ENCODE assay signal across 31 mouse cellular contexts in the genomic region with DNA sequence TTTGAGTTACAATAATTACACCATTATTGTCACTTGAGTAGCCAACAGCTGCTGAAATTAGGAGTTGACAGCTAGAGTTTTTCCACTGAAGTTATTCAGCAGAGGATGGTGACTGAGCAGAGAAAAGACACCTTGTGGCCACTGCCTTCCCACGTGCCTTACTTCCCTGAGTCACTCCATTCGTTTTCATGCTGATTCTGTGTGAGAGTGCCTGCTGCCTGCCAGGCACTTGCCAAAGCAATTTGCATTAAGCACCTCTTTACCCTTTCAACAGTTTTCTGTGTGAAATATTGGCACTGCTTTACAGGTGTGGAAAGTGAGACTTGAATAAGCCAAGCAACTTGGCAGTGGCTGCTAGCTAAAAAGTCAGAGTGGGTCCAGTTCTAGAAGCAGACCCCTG. TPM values are rescaled to one million over a fixed set of nuclear protein-coding genes. Genes with fewer than 3 reads are reported as not detected.
DNase-seq lines count a peak whose midpoint lies in the region; ATAC-seq and TF ChIP-seq lines count a peak whose summit lies in the region.
"Had no signal": no experiment of that assay in that cellular context is flagged by ENCODE, and none has a peak within 500 bp of the region (broad histone marks: within the 10 kb centered on the region; RNA-seq: fewer than 3 reads in every experiment).

No protein-coding gene starts in this region.

- no peak for TF ChIP-seq CTCF in lung, postnatal 0 days (IDR thresholded peaks at IDR 0.05)

- no peaks in the 10 kb centered on the region for H3K9me3 ChIP-seq in lung, postnatal 0 days (ENCODE audit: low read length)
- H3K9me3 ChIP-seq: embryonic facial prominence, embryonic 12.5 days; embryonic facial prominence, embryonic 15.5 days; forebrain, embryonic 15.5 days; heart, embryonic 10.5 days; heart, embryonic 13.5 days had no signal

- no peak overlapping the region for H3K4me2 ChIP-seq in lung, postnatal 0 days (replicated peaks; ENCODE audit: low read depth, low read length)
- H3K4me2 ChIP-seq: embryonic facial prominence, embryonic 12.5 days; embryonic facial prominence, embryonic 15.5 days; forebrain, embryonic 15.5 days; heart, embryonic 13.5 days; hindbrain, embryonic 14.5 days had no signal

- 47% methylated on average over 2 of the region's 2 CpGs for WGBS in lung, postnatal 0 days

- no peak overlapping the region for H3K4me3 ChIP-seq in lung, postnatal 0 days (ENCODE audit: low read depth, low read length)
- H3K4me3 ChIP-seq: embryonic facial prominence, embryonic 12.5 days; embryonic facial prominence, embryonic 15.5 days; forebrain, embryonic 15.5 days; heart, adult 2 months; heart, embryonic 10.5 days; heart, embryonic 13.5 days had no signal

- H3K9ac ChIP-seq in lung, postnatal 0 days (replicated peaks; ENCODE audit: low read depth), result no peak overlapping the region
- H3K9ac ChIP-seq: embryonic facial prominence, embryonic 12.5 days; embryonic facial prominence, embryonic 15.5 days; forebrain, embryonic 15.5 days; heart, embryonic 13.5 days; hindbrain, embryonic 14.5 days had no signal

- peak; percentile 26 to 38 for DNase-seq in lung, adult 18-20 months
- no peak for DNase-seq in lung, postnatal 14 days
- DNase-seq in lung, postnatal 0 days (ENCODE audit: low spot score), result peak; percentile 61
- peak; percentile 66 for DNase-seq in lung, postnatal 36 days
- no peak for DNase-seq in adrenal gland, postnatal 14 days
- no peak for DNase-seq in adrenal gland, adult 8-10 months
- DNase-seq: adrenal gland, adult 2 months; adrenal gland, postnatal 36 days; cerebellum, adult 11 months; cerebellum, adult 2 months; cerebellum, adult 9-11 months; cerebellum, postnatal 25 days; gastrocnemius, postnatal 25 days; heart, adult 2 months; heart, postnatal 14 days; heart, postnatal 4 days had no signal

- no peaks in the 10 kb centered on the region for H3K4me1 ChIP-seq in lung, postnatal 0 days (ENCODE audit: insufficient read depth, low read depth, low read length)
- H3K4me1 ChIP-seq: embryonic facial prominence, embryonic 12.5 days; embryonic facial prominence, embryonic 15.5 days; forebrain, embryonic 15.5 days; heart, embryonic 10.5 days; heart, embryonic 13.5 days had no signal

- ATAC-seq in lung, postnatal 0 days, result peak; percentile 79
- ATAC-seq: CD4-positive, CD25-positive, alpha-beta regulatory T cell, adult 4 months; forebrain, embryonic 15.5 days; hindbrain, postnatal 0 days; inflammation-experienced regulatory T-cells, adult 6 months had no signal

- H3K27me3 ChIP-seq in lung, postnatal 0 days (replicated peaks; ENCODE audit: insufficient read depth, low read length), result no peaks in the 10 kb centered on the region
- H3K27me3 ChIP-seq: embryonic facial prominence, embryonic 12.5 days; embryonic facial prominence, embryonic 15.5 days; forebrain, embryonic 15.5 days; heart, embryonic 13.5 days had no signal

- H3K27ac ChIP-seq in lung, postnatal 0 days (ENCODE audit: low read length), result no peak overlapping the region
- H3K27ac ChIP-seq: embryonic facial prominence, embryonic 12.5 days; embryonic facial prominence, embryonic 15.5 days; forebrain, embryonic 15.5 days; heart, adult 2 months; heart, embryonic 10.5 days; heart, embryonic 13.5 days; hindbrain, embryonic 14.5 days; hindbrain, postnatal 0 days had no signal

- 0 out of 2 replicates have a peak, but pooled peaks cover 6% of the 10 kb centered on the region for H3K36me3 ChIP-seq in lung, postnatal 0 days (ENCODE audit: insufficient read depth, low read length)

- no peak for TF ChIP-seq EP300 in lung, postnatal 0 days (IDR thresholded peaks at IDR 0.05)

RNA-seq across cellular contexts. Expression of gene Gpr83, which starts 32.1 kb away (rescaled TPM):
- 0.05 TPM in 1 of 2 replicates, not detected in the other for polyA plus RNA-seq in lung, postnatal 0 days (2015; fragmentation: Nextera tagmentation; extraction: Ambion mirVana)
- total RNA-seq in adrenal gland, postnatal 14 days (2021), result 0.23 TPM in 1 of 2 replicates, not detected in the other
- total RNA-seq in adrenal gland, adult 8-10 months (2022), result under 1 TPM in 1 of 4 experiments, not detected in 3; 0.13 TPM
- total RNA-seq: adrenal gland, adult 2 months; adrenal gland, postnatal 36 days; common myeloid progenitor, adult 5-6 weeks; gastrocnemius, adult 8-10 months; gastrocnemius, postnatal 25 days; heart, adult 2 months; heart, postnatal 4 days had no signal
- polyA plus RNA-seq: C2C12; gonadal fat pad, adult 2 months; heart, embryonic 10.5 days had no signal

RNA-seq across cellular contexts. Expression of gene Ankrd49, which starts 43.2 kb away (rescaled TPM):
- polyA plus RNA-seq in lung, postnatal 0 days (2015; fragmentation: Nextera tagmentation; extraction: Ambion mirVana), result 19.7 and 21.4 TPM in 2 replicates
- total RNA-seq in adrenal gland, postnatal 14 days (2021), result 14.3 and 18.1 TPM in 2 replicates
- 10 to 100 TPM; 10.6 to 15.6 (median 14.3) TPM for total RNA-seq in adrenal gland, adult 8-10 months (2022)

RNA-seq across cellular contexts. Expression of gene Mre11a, which starts 43.4 kb away (rescaled TPM):
- polyA plus RNA-seq in lung, postnatal 0 days (2015; fragmentation: Nextera tagmentation; extraction: Ambion mirVana), result 4.7 and 8.1 TPM in 2 replicates
- 16.6 and 18.7 TPM in 2 replicates for total RNA-seq in adrenal gland, postnatal 14 days (2021)
- 10 to 100 TPM; 18.8 to 26.9 (median 23.2) TPM for total RNA-seq in adrenal gland, adult 8-10 months (2022)

RNA-seq across cellular contexts. Expression of gene 1700012B09Rik, which starts 57.0 kb away (rescaled TPM):
- 11.9 and 12.5 TPM in 2 replicates for polyA plus RNA-seq in lung, postnatal 0 days (2015; fragmentation: Nextera tagmentation; extraction: Ambion mirVana)
- total RNA-seq in adrenal gland, postnatal 14 days (2021), result not detected in 2 replicates
- not detected for total RNA-seq in adrenal gland, adult 8-10 months (2022)
- total RNA-seq: adrenal gland, adult 2 months; adrenal gland, postnatal 36 days; gastrocnemius, adult 8-10 months; gastrocnemius, postnatal 25 days; heart, adult 2 months; heart, postnatal 14 days; heart, postnatal 4 days; MEL had no signal
- polyA plus RNA-seq: adrenal gland, adult 2 months; CD4-positive, CD25-positive, alpha-beta regulatory T cell, adult 4 months; forebrain, embryonic 11.5 days; heart, adult 2 months; heart, embryonic 10.5 days; heart, embryonic 13.5 days; inflammation-experienced regulatory T-cells, adult 6 months had no signal

Comparison
In these comparisons a context has a peak if more than half of its experiments do, and no peak if none do; other contexts are left out.
1. DNase-seq: peak in lung, adult 18-20 months (2 of 2), lung, postnatal 0 days (single experiment) and lung, postnatal 36 days (single experiment); none in lung, postnatal 14 days (single experiment), adrenal gland, postnatal 14 days (single experiment) and adrenal gland, adult 8-10 months (single experiment).